ENCODE assay signal across 22 mouse cellular contexts in the genomic region with DNA sequence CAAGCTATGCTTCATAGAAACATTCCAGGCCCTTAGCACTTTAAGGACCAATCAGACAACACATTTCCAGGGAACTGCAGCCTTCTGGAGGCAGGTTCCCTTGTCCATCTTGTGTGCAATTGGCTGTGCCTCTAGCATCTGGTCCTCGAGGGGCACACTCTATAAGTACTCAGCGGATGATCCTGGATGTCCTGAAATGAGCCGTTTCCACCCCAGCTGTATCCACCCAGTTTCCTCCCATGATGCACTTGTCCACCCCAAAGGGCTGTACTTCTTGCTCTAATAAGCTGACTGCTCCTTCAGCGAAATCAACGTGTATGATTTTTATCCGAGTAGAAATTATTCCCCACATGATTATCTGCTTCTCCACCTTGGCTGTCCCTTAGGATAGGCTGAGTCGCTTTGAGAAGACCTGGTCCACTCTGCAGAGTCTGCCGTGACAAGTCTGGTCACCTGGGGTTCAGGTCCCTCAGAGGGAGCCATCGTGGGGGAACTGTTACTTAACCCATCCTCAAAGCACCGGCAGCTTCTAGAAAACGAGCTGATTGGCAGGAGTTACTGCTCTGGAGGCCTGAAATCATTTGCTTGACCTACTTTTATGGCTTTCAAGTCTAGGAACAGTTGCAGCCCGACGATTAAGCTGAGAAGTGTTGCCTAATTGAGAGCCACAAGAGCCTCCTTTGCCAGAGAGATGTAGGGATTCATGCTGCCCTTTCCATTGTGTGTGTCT. TPM values are rescaled to one million over a fixed set of nuclear protein-coding genes. Genes with fewer than 3 reads are reported as not detected.
DNase-seq lines count a peak whose midpoint lies in the region; ATAC-seq lines count a peak whose summit lies in the region.
"Had no signal": no experiment of that assay in that cellular context is flagged by ENCODE, and none has a peak within 500 bp of the region (broad histone marks: within the 10 kb centered on the region; RNA-seq: fewer than 3 reads in every experiment).

No protein-coding gene starts in this region.

- H3K36me3 ChIP-seq in liver, embryonic 11.5 days (ENCODE audit: control insufficient read depth, insufficient read depth, low read length): no peaks in the 10 kb centered on the region
- H3K36me3 ChIP-seq in liver, embryonic 12.5 days: no peaks in the 10 kb centered on the region; the same call in 1 of the 2 replicates

- no peak overlapping the region for H3K27ac ChIP-seq in liver, embryonic 11.5 days (ENCODE audit: low read depth, low read length)
- no peak overlapping the region for H3K27ac ChIP-seq in liver, embryonic 12.5 days
- H3K27ac ChIP-seq: hindbrain, embryonic 10.5 days; left cerebral cortex, adult 2 months; midbrain, embryonic 13.5 days had no signal

- intact Hi-C loops in heart, postnatal 10 days (cut with DNase I): no loop called here

- WGBS in liver, embryonic 11.5 days: 75% methylated on average over 13 of the region's 13 CpGs
- 57% methylated on average over 13 of the region's 13 CpGs for WGBS in liver, embryonic 12.5 days (ENCODE audit: insufficient replicate concordance)

- H3K27me3 ChIP-seq in liver, embryonic 11.5 days (replicated peaks; ENCODE audit: control insufficient read depth, insufficient read depth, low read length): no peaks in the 10 kb centered on the region
- H3K27me3 ChIP-seq in liver, embryonic 12.5 days (replicated peaks): peaks cover 4% of the 10 kb centered on the region; the same call in 1 of the 2 replicates
- H3K27me3 ChIP-seq: midbrain, embryonic 13.5 days; Patski had no signal

- no peak overlapping the region for H3K4me2 ChIP-seq in liver, embryonic 11.5 days
- no peak overlapping the region for H3K4me2 ChIP-seq in liver, embryonic 12.5 days
- H3K4me2 ChIP-seq: midbrain, embryonic 13.5 days had no signal

- peak; percentile 64 for DNase-seq in heart, adult 11 months
- DNase-seq in heart, postnatal 10 days: no peak
- DNase-seq in liver, embryonic 11.5 days (ENCODE audit: low spot score): peak; percentile 25
- peak; percentile 10 for DNase-seq in urinary bladder, adult 2 months (ENCODE audit: low spot score)
- no peak for DNase-seq in urinary bladder, postnatal 36 days (ENCODE audit: low spot score in 2 of 2)
- peak; percentile 12 for DNase-seq in telencephalon, adult 2 months (ENCODE audit: low read depth, low spot score)
- no peak for DNase-seq in adrenal gland, adult 8-10 months
- DNase-seq: cerebellum, postnatal 36 days; liver; liver, postnatal 0 days; right cerebral cortex, adult 18-20 months; right cerebral cortex, postnatal 4 days; thymus, adult 2 months; thymus, postnatal 4 days had no signal

- no peak overlapping the region for H3K9ac ChIP-seq in liver, embryonic 11.5 days (ENCODE audit: low read depth, low read length)
- H3K9ac ChIP-seq in liver, embryonic 12.5 days: no peak overlapping the region
- H3K9ac ChIP-seq: liver, postnatal 0 days; midbrain, embryonic 13.5 days had no signal

- H3K4me1 ChIP-seq in liver, embryonic 11.5 days (replicated peaks; ENCODE audit: control insufficient read depth, insufficient read depth, low read length): no peaks in the 10 kb centered on the region
- no peaks in the 10 kb centered on the region for H3K4me1 ChIP-seq in liver, embryonic 12.5 days
- H3K4me1 ChIP-seq: hindbrain, embryonic 10.5 days; midbrain, embryonic 13.5 days had no signal

- H3K4me3 ChIP-seq in liver, embryonic 11.5 days (ENCODE audit: low read depth, low read length): no peak overlapping the region
- no peak overlapping the region for H3K4me3 ChIP-seq in liver, embryonic 12.5 days
- H3K4me3 ChIP-seq: hindbrain, embryonic 10.5 days; left cerebral cortex, adult 2 months; midbrain, embryonic 13.5 days had no signal

- no peaks in the 10 kb centered on the region for H3K9me3 ChIP-seq in liver, embryonic 11.5 days (ENCODE audit: control insufficient read depth, low read length)
- H3K9me3 ChIP-seq in liver, embryonic 12.5 days (replicated peaks): no peaks in the 10 kb centered on the region
- H3K9me3 ChIP-seq: hindbrain, embryonic 10.5 days; midbrain, embryonic 13.5 days had no signal

- no peak for ATAC-seq in liver, embryonic 11.5 days (replicated peaks; ENCODE audit: low FRiP score)
- no peak for ATAC-seq in liver, embryonic 12.5 days
- ATAC-seq: forebrain, embryonic 16.5 days; inflammation-experienced regulatory T-cells, adult 6 months; liver, postnatal 0 days; lung, postnatal 0 days; midbrain, embryonic 13.5 days; Patski had no signal

RNA-seq across cellular contexts. Expression of a gene that starts 34.6 kb away (rescaled TPM):
- total RNA-seq in heart, postnatal 10 days (2021): 1 to 10 TPM; 2.4 to 2.5 TPM
- polyA plus RNA-seq in liver, embryonic 11.5 days (2014; fragmentation: Nextera tagmentation; extraction: Ambion mirVana): 9.9 and 10.3 TPM in 2 replicates
- 5.2 and 6.0 TPM in 2 replicates for polyA plus RNA-seq in liver, embryonic 12.5 days (2016; fragmentation: Nextera tagmentation; extraction: Ambion mirVana)
- 139 and 150 TPM in 2 replicates for polyA plus RNA-seq in urinary bladder, adult 2 months (2012; rRNA removed)
- 10 to 100 TPM in 3 of 4 experiments, 1 to 10 TPM in 1; 8.2 to 24.0 (median 13.0) TPM for total RNA-seq in adrenal gland, adult 8-10 months (2022)

Comparison
In these comparisons a context has a peak if more than half of its experiments do, and no peak if none do; other contexts are left out.
1. DNase-seq: peak in heart, adult 11 months (single experiment), liver, embryonic 11.5 days (single experiment), urinary bladder, adult 2 months (single experiment) and telencephalon, adult 2 months (single experiment); none in heart, postnatal 10 days (0 of 2), urinary bladder, postnatal 36 days (0 of 2) and adrenal gland, adult 8-10 months (single experiment).
2. RNA of a gene that starts 34.6 kb away (polyA plus RNA-seq): 139 to 150 TPM in urinary bladder, adult 2 months; 9.9 to 10.3 TPM in liver, embryonic 11.5 days and 5.2 to 6.0 TPM in liver, embryonic 12.5 days; every median in the first group is over 10 times any median in the second.